Mouse (Mus musculus) intestine, embryonic 14.5 days (tissue): ENCODE results near the gene 2200002D01Rik. TPM values are rescaled to one million over a fixed set of nuclear protein-coding genes. Genes with fewer than 3 reads are reported as not detected.

Experiments used
- ATAC-seq: fragments of 200-750 bp; cut with Nextera tagmentation; replicated peaks from 2 replicates; pipeline ENCODE4 v1.8.0; 2017; ENCODE audit warnings: low read depth, moderate number of reproducible peaks, moderate TSS enrichment, moderate library complexity; ENCODE audit not compliant: low FRiP score, low TSS enrichment
- DNase-seq: peaks from one replicate; pipeline ENCODE4 v3.0.0-alpha.2; 2018; ENCODE audit warnings: low spot score
- H3K27ac ChIP-seq: fragments of 300-500 bp; sonication (generic); 2 replicates; pipeline ENCODE4 v1.5.1; 2014; ENCODE audit warnings: low read depth, mild to moderate bottlenecking, control low read depth
- H3K27me3 ChIP-seq: fragments of 300-500 bp; sonication (generic); replicated peaks from 2 replicates; pipeline ENCODE4 v1.6.1; 2014; ENCODE audit warnings: low read length, control low read depth; ENCODE audit not compliant: control insufficient read depth, insufficient read depth
- H3K36me3 ChIP-seq: fragments of 300-500 bp; sonication (generic); 2 replicates; pipeline ENCODE4 v1.6.1; 2014; ENCODE audit warnings: low read length, control low read depth; ENCODE audit not compliant: control insufficient read depth, insufficient read depth
- H3K4me1 ChIP-seq: fragments of 300-500 bp; sonication (generic); replicated peaks from 2 replicates; pipeline ENCODE4 v1.6.1; 2014; ENCODE audit warnings: low read length, control low read depth, mixed read lengths; ENCODE audit not compliant: control insufficient read depth, insufficient read depth
- H3K4me2 ChIP-seq: fragments of 300-500 bp; sonication (generic); 2 replicates; pipeline ENCODE4 v1.6.1; 2014; ENCODE audit warnings: low read length
- H3K4me3 ChIP-seq: fragments of 300-500 bp; sonication (generic); 2 replicates; pipeline ENCODE4 v1.5.1; 2014; ENCODE audit warnings: low read depth, low read length, control low read depth, mixed read lengths
- H3K9ac ChIP-seq: fragments of 300-500 bp; sonication (generic); 2 replicates; pipeline ENCODE4 v1.6.1; 2014; ENCODE audit warnings: mild to moderate bottlenecking, low read length
- H3K9me3 ChIP-seq: fragments of 300-500 bp; sonication (generic); 2 replicates; pipeline ENCODE4 v1.6.1; 2016; ENCODE audit warnings: low read length, control low read depth; ENCODE audit not compliant: control insufficient read depth
- WGBS: fragments of 180-500 bp; shearing (Covaris S2); extraction: QIAGEN DNeasy Blood & Tissue Kit; methylation state at CpG from one replicate; pipeline ENCODE4 v1.1.7; 2014; 5-methylcytosine and 5-hydroxymethylcytosine counted together
- polyA plus RNA-seq: library from polyadenylated mRNA; unstranded; fragments of >200 nt; fragmentation: Nextera tagmentation; extraction: Ambion mirVana; gene quantifications from 2 replicates; pipeline ENCODE4 v1.2.1, GENCODE M21; 2014

Gene 2200002D01Rik
- 76.9 and 111 TPM in 2 replicates for polyA plus RNA-seq

DNA sequence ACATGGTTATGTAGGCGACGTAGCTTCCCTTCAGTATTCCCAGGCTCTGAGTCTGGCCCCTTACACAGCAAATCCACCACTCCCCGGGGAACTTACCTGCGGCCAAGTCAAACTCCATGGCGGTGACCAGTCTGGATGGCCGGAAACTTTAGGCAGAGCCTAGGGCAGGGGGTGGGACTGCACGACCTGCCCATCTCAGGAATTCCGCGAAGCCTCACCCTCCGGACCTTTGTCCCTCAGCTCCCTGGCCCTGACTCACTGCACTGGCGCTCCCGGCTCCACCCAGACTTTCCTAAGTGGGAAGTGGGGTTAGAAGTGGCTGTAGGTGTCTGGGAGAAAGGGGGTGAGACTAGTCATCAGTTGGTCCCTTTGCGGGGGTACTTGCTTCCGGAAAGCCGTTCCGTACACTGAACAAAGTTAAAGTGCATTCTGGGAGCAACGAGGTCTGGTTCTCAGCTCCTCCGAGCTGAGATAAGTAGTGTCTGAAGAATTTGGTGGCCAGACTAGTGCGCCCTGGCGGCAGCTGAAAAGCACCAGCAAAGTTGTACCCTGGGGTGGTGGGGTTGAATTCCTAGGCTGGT lies at the start of gene 2200002D01Rik:
Gene 2200002D01Rik, minus strand, starts transcription at position 206 of the 581 bp plus-strand sequence.
- Histone ChIP-seq H3K4me1 (peaks cover 24% of the 10 kb centered on the region), H3K36me3 (peaks cover 12% of the 10 kb centered on the region), H3K27ac (peak within 1 kb of the TSS; percentile 81), H3K9me3 (no peaks in the 10 kb centered on the region), H3K27me3 (no peaks in the 10 kb centered on the region), H3K4me2 (peak within 1 kb of the TSS; percentile 49), H3K4me3 (peak within 1 kb of the TSS; percentile 41), H3K9ac (peak within 1 kb of the TSS; percentile 51)
- 21% methylated on average over 20 of the region's 20 CpGs for WGBS
- DNase-seq (peak; percentile 76), ATAC-seq (peak; percentile 71)

DNA sequence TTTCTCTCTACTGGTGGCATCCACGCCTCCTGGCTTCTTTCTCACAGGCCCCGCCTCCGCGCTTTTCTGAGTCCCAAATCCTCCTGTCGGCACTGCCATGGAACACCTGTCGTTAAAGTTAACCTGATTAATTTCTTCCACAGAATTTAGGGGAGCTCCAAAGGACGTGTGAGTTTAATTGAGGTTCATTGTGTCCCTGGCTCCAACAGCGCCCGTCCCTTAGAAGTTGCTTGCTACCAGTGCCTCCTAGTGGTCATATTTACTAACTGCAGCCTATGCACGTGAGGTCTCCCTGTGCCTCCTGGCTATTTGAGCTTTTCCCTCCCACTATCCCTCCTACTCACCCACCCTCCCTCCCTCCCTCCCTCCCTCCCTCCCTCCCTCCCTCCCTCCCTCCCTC lies 48.7 kb upstream of the 2200002D01Rik start:
- no peaks in the 10 kb centered on the region for H3K27me3 ChIP-seq
- 5% methylated on average over 10 of the region's 10 CpGs for WGBS
- H3K27ac ChIP-seq, result no peak overlapping the region
- H3K4me1 ChIP-seq, result peaks cover 16% of the 10 kb centered on the region
- no peak overlapping the region for H3K4me2 ChIP-seq
- ATAC-seq (0 out of 2 replicates have a peak, but pooled peaks have one; percentile 14), DNase-seq (peak; percentile 79)
- no peak overlapping the region for H3K9ac ChIP-seq
- H3K9me3 ChIP-seq, result no peaks in the 10 kb centered on the region
- H3K36me3 ChIP-seq, result no peaks in the 10 kb centered on the region
- H3K4me3 ChIP-seq, result no peak overlapping the region

DNA sequence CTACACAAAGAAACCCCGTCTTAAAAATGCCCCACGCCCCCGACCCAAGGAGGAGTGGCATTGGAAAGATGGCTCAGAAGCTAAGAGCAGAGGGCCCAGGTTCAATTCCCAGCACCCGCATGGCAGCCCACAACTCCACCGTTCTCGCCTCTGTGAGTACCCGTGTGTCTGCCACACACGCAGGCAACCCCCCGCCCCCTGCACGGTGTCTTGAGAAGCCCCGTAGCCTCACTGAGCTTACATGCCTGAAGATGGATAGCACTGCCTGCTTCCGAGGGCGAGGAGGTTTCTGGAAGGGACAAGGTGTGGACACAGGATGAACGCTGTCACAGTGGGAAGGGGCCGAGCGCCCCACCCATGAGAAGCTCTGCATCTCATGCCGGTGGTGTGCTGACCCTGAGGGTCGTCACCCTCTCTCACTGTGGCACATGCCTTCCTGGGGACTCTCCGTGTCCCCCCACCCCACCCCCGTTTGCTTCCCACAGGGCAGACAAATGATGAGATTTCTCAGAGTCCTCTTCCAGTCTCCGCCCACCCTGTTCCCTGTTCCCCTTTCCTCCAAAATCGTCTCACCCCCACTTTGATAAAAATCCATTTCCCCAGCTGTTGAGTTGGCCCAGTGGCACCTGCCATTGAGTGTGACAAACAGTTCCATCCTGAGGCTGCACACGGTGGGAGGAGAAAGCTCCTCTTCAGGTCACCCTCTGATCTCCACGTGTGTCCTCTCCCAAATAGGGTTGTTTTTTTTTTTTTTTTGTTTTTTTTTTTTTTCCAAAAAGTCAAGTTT lies 47.8 kb upstream of the 2200002D01Rik start:
- no peak for ATAC-seq
- Histone ChIP-seq H3K36me3 (no peaks in the 10 kb centered on the region), H3K4me1 (peaks cover 26% of the 10 kb centered on the region), H3K9me3 (no peaks in the 10 kb centered on the region), H3K9ac (no peak overlapping the region), H3K4me2 (no peak overlapping the region), H3K4me3 (no peak overlapping the region), H3K27me3 (no peaks in the 10 kb centered on the region), H3K27ac (no peak overlapping the region)
- DNase-seq, result no peak
- WGBS, result 67% methylated on average over 24 of the region's 24 CpGs

DNA sequence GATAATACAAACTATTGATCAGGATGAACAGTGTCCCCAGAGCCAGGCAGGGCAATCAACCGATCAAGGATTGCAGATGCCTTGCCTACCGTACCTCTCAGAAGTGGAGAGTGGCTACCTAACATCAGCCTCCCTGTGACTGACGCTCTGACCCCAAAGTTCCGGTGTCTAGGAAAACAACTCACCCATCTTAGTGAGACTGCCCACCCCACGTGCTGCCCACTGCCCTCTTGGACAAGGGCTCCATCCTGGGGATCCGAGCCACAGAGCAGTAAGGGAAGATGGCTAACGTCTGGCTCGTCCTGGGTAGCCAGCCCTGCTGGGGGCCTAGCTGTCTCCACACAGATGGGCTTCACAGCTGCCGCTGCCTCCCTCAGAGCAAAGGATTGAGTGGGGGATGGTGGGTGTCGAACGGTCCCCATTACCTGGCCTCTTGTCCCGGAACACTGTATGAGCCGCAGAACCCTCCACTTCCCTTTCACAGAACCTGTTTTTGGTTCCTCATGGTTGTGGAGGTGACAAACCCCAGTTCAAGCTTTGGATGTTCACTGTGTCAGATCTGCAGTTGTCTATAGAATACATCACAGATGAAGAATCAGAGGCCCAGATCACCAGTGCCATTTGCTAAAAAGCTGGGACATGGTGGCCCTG lies 46.0 kb upstream of the 2200002D01Rik start:
- Histone ChIP-seq H3K9me3 (no peaks in the 10 kb centered on the region), H3K4me3 (no peak overlapping the region), H3K9ac (no peak overlapping the region), H3K4me1 (peaks cover 32% of the 10 kb centered on the region), H3K27ac (no peak overlapping the region), H3K36me3 (no peaks in the 10 kb centered on the region), H3K27me3 (no peaks in the 10 kb centered on the region), H3K4me2 (no peak overlapping the region)
- ATAC-seq (no peak), DNase-seq (no peak)
- 69% methylated on average over 13 of the region's 13 CpGs for WGBS

DNA sequence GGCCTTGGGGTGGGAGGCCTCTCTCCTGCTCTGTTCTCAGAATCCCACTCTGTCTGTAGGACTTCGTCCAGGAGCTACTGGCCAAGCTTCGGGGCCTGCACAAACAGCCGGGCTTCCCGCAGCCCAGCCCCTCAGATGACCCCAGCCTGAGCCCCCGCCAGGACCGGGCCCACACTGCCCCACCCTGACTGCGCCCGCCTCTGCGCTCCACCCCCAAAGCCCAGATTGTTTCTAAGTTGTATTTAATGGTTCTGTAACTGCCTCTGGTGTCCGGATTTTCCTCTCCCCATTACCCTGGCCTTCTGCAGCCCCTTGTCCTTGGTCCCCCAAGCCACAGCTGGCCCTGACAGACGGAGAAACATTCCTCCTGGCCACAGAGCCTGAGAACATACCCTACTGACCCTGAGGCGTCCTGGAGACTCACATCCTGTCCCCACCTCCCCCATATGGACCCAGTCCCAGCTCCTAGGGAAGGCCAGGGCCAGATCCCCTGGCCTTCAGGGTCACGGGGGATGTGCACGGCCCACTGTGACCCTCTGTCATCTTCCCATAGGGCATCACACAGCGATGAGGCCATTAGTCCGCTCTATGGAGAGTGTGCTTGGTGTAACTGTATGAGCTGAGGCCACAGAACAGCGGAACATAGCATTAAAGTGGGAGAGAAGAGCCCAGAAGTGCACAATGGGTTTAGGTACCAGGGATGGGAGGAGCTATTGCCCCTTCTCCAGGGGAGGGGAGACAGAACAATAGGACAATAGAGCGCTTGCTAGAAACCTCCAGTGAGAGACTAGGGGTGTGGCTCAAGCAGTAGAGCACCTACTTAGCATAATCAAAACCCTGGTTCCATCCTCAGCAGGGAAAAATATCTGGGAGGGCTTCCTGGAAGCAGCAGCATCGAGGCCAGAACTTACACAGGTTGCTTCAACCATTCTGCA lies 45.1 kb upstream of the 2200002D01Rik start:
- no peak for DNase-seq
- H3K4me3 ChIP-seq, result no peak overlapping the region
- WGBS, result 32% methylated on average over 19 of the region's 19 CpGs
- peaks cover 39% of the 10 kb centered on the region for H3K4me1 ChIP-seq
- H3K27ac ChIP-seq, result peak overlapping the region; percentile 77
- no peaks in the 10 kb centered on the region for H3K36me3 ChIP-seq
- H3K9me3 ChIP-seq, result no peaks in the 10 kb centered on the region
- ATAC-seq, result no peak
- H3K4me2 ChIP-seq, result peak overlapping the region; percentile 66
- no peak overlapping the region for H3K9ac ChIP-seq
- no peaks in the 10 kb centered on the region for H3K27me3 ChIP-seq

DNA sequence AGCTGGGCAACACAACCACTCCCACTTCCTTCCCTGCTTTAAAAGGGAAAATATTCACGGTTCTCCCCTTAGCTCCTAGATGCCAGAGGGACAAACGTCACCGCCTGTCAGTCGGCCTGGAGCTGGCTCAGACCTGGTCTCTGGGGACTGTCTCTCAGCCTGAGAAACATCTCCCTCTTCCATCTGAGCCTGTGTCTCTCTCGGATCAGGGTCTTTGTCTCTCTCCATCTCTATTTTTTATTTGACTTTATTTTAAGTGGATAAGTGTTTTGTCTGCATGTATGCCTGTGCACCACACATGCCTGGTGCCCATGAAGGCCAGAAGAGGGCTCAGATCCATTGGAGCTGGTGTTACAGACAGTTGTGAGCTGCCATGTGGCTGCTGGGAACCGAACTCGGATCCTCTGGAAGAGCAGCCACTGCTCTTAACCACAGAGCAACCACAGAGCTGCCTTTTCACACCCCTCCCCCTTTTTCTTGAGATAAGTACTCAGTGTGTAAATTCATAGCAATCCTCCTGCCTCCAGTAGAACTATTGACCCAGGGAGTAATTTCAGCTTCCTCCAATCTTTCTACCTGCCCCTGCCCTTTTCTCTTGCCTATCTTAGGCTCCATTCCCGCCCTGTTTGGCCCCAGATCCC lies 44.3 kb upstream of the 2200002D01Rik start:
- no peaks in the 10 kb centered on the region for H3K9me3 ChIP-seq
- H3K27ac ChIP-seq, result peak overlapping the region; percentile 77
- H3K27me3 ChIP-seq, result no peaks in the 10 kb centered on the region
- no peak overlapping the region for H3K9ac ChIP-seq
- H3K4me2 ChIP-seq, result peak overlapping the region; percentile 66
- peaks cover 39% of the 10 kb centered on the region for H3K4me1 ChIP-seq
- 0 out of 2 replicates have a peak overlapping the region, but pooled peaks have one; percentile 1 for H3K4me3 ChIP-seq
- DNase-seq (no peak), ATAC-seq (no peak)
- H3K36me3 ChIP-seq, result no peaks in the 10 kb centered on the region
- WGBS, result 11% methylated on average over 8 of the region's 8 CpGs

DNA sequence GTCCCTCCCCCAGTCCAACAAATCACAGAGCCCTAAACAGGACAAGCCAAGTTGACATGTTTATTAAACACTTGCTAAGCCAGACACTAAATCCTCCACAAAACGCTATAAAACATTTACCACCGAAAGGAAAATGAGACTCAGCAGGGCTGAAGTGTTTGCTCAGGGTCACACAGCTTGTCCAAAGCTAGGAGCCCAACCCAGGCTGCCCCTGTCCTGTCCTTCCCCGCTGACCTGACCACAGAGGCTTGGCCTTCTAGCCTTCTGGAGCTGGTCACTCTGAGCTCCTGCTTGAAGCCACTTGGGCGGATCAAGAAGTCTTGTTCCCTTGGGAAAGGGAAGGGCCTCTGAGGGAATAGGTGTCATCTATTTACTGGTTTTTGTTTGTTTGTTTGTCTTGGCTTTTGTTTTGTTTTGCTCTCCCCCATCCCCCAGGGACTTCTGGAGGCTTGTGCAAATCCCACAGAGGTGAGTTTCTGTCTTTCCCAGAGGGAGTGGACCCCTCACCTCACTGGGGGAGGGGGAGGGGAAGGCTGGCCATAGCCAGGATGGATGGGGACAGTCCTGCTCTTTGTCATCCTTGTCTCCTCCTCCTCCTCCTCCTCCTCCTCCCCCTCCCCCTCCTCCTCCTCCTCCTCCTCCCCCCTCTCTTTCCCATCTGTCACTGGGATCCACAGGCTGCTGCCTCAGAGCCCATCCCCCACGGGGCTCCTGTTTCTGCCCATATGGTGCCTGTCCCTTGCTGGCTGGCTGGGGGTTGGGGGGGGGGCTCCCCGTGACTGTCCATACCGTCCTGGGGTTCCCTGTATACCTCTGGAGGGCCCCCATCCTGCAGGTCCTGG lies 43.6 kb upstream of the 2200002D01Rik start:
- H3K4me2 ChIP-seq, result peak overlapping the region; percentile 66
- H3K4me1 ChIP-seq, result peaks cover 39% of the 10 kb centered on the region
- no peaks in the 10 kb centered on the region for H3K36me3 ChIP-seq
- H3K27me3 ChIP-seq, result no peaks in the 10 kb centered on the region
- DNase-seq (no peak), ATAC-seq (no peak)
- H3K4me3 ChIP-seq, result peak overlapping the region; percentile 65
- no peaks in the 10 kb centered on the region for H3K9me3 ChIP-seq
- H3K9ac ChIP-seq, result peak overlapping the region; percentile 31
- H3K27ac ChIP-seq, result peak overlapping the region; percentile 91
- WGBS, result 12% methylated on average over 7 of the region's 7 CpGs
